Mouse (Mus musculus) adrenal gland, postnatal 25 days (tissue): ENCODE data around the gene Ralgapa1. TPM values are rescaled to one million over a fixed set of nuclear protein-coding genes. Genes with fewer than 3 reads are reported as not detected.
A peak's percentile ranks its signal among the peaks of the same experiment; 100 is the strongest.

ENCODE experiments used
- DNase-seq: peaks from one replicate; pipeline ENCODE4 v3.0.0; 2021; ENCODE audit warnings: mixed read lengths
- long read RNA-seq: library from polyadenylated mRNA; stranded (forward); transcript quantifications from one replicate; pipeline ENCODE4 v2.0.0, GENCODE M21; 2021
- total RNA-seq: library from RNA; stranded (reverse); gene quantifications from 2 replicates; pipeline ENCODE4 v1.2.3, GENCODE M21; 2021

The Ralgapa1 gene
- total RNA-seq: 84.1 and 99.9 TPM in 2 replicates
- long read RNA-seq, partial matches to known transcripts: 7 of 21 reads
- long read RNA-seq, other reads (novel, unspliced or antisense): 11 of 21 reads

DNA sequence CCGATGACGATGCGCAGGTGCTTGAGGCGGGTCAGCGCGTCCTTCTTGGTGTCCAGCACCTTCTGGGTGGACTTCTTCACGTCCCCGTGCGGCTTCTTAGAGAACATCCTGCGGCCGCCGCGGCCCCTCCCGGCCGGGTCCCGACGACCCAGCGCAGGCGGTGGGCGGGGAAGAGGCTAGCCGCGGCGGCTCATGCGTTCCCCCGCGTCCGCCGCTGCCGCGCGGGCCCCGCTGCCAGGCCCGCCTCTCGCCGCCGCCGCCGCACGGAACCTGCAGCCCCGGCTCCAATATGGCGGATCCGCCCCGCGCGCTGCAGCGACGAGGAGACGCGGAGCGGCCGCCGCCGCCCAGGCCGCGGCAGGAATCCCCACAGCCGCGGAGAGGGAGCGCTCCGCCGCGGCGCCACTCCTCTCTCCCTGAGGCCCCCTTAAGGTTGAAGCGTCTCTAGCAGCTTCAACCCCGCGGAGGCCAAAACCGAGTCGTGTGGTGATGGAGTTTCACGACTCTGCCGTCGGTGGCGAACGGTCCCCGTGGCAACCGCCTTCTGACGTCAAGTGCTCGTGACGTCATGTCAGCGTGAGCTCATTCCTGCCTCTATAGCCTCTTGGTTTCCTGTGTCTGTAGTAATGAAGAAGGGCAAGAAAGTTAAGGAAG lies at the start of gene Ralgapa1:
Gene Ralgapa1, minus strand, starts transcription at position 507 of the 654 bp plus-strand sequence.
- peak; percentile 83 for DNase-seq

DNA sequence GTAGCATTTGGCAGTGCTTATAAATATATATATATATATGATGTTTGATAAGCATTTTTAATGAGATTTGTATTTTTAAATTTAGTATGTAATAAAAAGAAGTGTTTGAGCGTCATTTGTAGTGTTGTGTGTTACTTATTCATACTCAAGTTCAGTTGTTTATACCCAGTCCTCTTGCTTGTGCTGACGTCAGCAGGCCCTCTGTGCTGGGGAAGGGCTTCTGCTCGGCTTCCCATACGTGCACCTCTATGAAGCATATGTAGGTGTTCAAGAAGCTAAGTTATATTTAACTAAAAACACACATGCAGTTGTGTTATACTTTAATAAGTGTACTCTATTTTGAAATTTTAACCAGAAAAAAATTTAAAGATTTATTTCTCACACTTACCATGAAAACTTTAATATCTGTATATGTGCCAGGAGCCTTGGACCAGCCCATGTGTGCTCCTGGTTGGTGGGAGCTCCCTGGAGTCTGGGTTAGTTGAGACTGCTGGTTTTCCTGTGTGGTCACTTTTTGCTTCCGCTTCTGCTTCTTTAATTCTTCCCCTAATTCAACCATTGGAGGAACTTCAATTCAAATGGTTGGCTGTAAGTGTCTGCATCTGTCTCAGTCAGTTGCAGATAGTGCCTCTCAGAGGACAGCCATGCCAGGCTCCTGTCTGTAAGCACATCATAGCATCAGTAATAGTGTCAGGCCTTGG lies 48.8 kb upstream of the Ralgapa1 start:
- DNase-seq: no peak

DNA sequence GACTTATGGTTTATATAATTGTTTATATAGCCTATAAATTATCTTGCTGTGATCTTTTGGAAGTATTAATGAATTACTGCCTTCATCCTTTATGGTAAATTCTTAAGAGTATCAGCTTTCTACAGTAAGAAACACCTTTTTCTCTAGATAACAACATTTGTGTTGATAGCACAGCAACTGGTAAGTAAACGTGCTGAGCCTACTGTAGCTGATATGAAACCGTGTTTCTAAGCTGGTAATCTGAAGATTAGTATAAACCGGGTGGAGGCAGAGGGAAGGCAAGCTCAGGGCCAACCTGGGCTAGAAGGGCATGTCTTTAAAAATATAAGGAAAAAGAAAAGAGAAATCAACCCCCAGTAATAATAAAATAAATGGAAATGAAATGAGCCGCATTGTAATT lies 46.8 kb upstream of the Ralgapa1 start:
- DNase-seq: no peak

DNA sequence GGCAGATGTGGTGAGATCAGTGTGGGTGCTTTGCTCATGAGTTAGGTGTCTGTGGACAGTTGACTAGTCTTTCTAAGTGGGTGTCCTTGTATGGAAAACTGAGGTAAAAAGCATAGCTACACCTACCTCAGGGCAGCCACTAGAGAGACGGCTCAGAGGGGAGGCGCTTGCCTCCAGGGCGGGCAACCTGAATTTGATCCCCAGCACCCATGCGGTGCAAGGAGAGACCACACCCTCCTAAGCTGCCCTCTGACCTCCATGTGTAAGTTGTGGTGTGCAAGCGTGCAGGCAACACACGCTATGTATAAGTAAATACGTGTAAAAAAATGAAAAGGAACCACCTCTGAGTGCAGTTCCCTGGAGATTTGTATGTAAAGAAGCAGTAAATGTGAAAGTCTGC lies 39.7 kb upstream of the Ralgapa1 start:
- no peak for DNase-seq

DNA sequence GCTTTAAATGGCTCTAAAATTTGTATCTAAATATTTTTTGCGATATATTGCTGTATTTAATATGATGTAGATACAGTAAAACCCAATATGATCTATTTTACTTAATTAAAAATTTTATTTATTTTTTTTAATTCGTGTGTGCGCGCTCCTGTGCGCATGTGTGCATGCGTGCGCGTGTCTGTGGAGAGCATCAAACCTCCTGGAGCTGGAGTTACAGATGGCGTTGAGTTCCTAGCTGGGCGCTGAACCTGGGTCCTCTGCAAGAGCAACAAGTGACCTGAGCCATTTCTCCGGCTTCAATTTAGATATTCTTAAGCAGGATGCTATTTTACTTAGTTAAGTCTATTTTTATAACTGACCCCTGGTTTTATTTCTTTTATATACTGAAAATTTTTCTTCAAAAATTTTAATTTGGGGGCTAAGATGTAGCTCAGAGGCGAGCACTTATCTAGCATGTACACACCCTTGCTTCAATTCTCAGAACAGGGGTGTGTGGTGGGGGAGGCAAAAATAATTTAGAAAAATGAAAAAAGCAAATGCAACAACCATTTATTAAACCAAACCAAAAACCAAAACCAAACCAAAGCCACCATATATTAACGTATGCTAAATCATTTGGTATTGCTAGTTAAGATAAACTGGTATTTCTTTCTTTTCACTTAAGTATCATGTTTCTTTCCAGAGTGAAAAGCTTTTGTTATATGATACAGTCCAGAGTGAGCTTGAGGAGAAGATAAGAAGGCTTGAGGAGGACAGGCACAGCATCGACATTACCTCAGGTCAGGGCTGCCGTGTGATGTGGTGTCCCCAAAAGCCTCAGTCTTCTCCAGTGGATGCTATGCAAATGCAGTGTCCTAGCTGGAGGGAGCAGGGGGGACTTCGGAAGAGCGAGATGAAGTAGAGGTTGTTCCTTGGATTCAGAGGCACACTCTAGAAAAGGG lies 38.7 kb upstream of the Ralgapa1 start:
- DNase-seq: no peak

DNA sequence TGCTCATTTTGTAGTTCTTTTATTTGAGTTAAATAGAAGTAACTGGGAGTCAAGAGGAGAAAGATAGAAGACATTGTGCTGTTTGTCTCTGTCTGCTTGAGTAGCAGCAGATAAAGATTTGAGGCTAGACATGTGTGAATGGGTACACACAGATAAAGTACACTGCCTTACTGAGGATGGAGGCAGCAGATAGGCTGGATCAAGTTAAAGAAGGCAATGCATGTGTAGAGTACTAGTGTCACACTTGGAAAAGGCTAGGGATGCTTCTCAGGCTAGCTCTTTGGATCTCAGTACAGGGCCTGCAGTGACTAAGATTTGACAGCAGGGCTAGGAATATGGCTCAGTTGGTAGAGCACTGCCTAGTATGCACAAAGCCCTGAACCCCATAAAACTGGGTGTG lies 29.7 kb upstream of the Ralgapa1 start:
- DNase-seq: no peak

DNA sequence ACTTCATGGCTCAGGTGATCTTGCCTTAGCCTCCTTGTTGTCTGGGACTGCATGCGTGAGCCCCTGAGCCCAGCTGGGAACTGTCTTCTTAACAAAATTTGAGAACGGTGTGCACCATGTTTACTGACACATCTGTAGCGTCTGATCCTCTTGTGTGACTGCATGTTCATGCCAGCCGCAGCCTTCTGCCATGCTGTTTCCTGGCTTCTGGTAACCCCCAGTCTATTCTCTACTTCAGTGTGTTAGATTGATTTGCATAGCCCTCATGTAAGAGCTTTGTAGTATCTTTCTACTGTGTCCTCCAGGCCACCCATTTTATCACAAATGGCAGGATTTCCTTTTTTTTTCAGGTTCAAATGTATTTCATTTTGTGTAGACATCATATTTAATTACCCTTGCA lies 26.9 kb upstream of the Ralgapa1 start:
- no peak for DNase-seq

DNA sequence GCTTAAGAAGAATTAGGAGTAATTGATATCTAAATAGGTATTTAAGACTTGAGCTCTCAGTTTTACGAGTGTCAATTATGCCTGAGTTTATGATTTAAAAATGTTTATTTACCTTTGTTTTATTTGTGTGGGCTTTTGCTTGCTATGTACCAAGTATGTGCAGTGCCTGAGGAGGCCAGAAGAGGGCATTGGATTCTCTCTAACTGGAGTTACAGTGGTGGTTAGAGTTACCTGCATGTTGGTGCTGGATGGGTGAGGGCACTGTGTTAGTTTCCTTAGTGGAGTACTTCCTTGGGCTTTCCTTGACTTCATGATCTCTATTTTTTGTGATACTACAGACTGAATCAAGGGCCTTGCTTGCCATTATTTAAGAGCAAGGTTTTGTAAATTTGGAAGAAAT lies 25.8 kb upstream of the Ralgapa1 start:
- no peak for DNase-seq

DNA sequence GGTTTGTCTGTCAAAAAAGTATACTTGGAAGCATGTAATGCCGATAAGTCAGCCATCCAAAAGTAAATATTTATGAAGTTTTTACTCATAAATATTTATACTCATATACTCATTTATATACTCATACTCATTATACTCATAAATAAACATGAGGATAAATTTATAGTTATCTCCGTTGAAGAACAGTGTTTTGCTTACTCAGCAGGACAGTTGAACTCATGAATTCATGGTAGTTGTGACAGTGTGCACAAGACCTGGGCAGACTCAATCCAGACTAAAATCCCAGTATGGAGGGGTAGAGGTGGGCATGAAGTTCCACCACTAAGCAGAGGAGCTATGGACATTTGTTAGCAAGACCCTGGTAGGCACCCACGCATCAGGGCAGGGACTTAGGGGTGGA lies 16.5 kb upstream of the Ralgapa1 start:
- no peak for DNase-seq

DNA sequence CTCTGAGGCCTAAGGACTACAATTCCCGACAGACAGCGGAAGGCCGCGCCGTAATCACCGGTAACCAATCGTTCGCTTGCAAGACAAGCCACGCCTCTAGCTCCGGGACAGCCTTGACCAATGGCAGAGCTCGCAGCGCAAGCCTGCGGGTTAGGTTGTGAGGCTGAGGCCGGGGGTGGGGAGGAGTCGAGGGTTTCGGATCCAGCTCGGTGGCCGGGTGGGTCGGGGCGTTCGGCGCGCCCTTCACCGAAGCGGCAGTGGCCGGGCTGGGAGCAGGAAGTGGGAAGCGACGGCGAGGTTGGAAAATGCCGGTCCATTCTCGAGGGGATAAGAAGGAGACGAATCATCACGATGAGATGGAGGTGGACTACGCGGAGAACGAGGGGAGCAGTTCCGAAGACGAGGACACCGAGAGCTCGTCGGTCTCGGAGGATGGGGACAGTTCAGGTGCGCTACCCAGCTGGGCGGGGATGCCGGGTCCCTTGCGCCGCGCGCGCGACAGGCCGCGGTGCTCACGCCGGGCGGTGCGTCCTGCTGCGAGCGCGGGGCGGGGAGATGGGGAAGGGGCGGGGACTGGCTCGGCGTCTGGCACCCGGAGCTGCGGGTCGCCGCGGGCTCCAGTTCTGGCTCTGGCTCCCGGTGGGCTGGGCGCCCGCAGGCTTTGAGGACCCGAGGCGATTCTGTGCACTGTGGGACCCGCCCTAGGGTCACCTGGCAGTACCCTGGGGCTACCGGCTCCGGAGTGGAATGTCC lies 15.4 kb upstream of the Ralgapa1 start, which contains the start of gene Brms1l:
Gene Brms1l, plus strand, starts transcription at position 126 of the 753 bp plus-strand sequence.
- peak; percentile 94 for DNase-seq

DNA sequence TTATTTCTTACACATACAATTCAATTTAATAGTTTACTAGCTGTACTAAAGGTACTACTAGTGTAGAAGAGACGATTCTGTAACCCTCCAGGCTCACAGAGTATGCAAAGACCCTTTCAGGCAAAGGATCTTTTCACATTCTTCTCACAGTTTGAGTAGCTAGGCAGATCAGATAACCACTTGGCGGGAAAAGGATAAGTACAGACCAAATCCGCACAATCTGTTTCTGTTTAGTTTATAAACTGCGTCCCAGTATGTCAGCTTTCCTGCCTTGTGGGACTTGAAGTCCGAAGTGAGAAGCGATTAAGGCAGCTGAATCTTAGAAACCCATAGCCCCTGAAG lies 14.9 kb upstream of the Ralgapa1 start:
- no peak for DNase-seq

DNA sequence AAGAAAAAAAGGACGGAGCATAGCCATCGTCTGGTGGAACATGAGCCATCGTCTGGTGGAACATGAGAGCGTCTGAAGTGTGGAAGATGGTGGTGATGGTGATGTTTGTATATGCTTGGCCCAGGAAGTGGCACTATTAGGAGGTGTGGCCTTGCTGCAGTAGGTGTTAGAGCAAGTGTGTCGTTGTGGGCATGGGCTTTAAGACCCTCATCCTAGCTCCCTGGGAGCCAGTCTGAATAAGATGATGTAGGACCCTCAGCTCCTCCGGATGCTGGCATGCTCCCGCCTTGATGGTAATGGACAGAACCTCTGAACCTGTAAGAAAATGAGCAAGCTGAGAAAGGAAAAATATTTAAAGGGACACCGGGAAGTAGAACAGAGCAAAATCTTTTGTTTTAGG lies 13.9 kb upstream of the Ralgapa1 start:
- DNase-seq: no peak

DNA sequence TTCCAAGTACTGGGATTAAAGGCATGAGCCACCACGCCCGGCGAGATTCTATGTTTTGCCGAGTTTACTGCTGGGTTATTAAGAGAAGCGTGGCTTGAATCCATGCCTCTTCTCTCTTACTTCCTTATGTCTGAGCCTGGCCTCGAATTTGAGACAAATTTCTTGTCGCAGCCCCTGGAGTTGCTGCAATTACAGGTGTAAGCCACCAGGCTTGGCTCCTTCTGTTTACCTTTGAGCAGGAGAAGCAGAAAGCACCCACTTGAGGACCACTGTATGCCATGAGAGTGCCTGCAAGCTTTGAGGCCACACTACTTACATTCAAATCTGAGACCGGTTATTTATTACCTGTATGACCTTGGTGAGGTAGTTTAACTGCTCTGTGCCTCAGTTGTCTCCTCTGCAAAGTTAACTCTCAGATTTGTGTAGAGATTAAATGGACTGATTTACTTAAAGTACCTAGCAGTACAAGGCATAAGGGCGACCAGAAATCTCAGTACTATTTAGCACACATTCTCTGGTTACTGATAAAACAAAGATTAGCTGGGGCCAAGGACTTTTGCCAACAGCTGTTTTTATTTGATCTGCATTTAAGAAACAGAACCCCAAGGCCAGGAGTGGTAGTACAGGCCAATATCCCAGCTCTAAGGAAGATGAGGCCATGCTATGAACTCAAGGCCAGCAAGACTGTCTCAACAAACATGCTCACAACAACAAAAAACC lies 13.1 kb upstream of the Ralgapa1 start:
- no peak for DNase-seq

DNA sequence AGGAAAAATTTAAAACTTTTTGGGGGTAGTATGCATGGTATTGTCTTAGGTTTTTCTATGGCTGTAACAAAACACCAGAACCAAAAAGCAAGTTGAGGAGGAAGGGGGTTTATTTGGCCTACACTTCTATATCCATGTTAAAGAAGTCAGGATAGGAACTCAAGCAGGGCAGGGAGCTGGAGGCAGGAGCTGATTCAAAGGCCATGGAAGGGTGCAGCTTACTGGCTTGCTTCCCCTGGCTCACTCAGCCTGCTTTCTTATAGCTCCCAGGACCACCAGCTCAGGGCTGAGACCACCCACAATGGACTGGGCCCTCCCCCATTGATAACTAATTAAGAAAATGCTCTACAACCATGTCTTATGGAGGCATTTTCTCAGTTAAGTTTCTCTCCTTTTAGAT lies 12.0 kb upstream of the Ralgapa1 start:
- DNase-seq: no peak

DNA sequence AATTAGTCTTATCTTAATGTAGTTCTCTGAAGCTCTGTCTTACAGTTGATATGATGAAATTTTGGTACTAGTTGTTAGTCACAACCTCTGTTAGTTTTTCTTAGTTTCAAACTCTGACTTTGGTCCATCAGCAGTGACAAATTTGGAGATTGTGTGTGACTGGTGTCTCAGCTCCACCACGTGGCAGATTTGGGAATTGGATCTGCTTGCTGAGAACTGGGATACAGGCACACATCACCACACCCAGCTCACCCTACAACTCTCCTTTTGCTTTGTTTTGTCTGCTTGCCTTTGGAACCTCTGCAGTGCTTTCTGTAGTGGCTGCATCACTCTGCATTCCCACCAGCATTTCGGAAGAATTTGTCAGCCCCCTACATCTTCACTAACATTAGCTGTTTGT lies 10.1 kb upstream of the Ralgapa1 start:
- DNase-seq: peak; percentile 68

DNA sequence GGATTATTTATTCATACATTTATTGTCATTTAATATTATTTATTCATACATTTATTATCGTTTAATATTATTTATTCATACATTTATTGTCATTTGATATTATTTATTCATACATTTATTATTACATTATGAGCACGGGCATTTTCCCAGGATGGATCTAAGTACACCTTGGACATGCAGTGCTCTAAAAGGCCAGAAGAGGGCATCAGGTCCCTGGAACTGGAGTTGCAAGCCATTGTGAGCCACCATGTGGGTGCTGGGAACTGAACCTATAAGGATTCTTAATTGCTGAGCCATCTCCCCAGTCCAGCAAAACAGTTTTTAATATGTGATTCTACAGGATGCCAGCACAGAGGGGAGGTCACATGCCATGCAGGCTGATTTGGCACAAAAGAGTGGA lies 4.6 kb upstream of the Ralgapa1 start:
- DNase-seq: no peak

DNA sequence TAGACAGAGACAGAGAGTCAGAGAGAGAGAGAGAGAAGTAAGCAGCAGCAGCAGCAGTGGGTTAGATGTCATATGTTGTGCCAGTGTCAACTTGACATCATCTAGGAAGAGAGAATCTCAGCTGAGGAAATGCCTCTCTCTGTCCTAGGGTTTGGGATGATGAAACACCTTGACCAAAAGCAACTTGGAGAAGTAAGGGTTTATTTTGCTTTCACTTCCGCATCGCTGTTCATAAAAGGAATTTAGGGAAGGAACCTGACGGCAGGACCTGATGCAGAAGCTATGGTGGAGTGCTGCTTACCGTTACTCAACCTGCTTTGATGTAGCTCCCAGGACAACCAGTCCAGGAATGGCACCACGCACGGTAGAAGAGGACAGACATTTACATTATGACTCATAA lies 3.1 kb upstream of the Ralgapa1 start:
- no peak for DNase-seq

DNA sequence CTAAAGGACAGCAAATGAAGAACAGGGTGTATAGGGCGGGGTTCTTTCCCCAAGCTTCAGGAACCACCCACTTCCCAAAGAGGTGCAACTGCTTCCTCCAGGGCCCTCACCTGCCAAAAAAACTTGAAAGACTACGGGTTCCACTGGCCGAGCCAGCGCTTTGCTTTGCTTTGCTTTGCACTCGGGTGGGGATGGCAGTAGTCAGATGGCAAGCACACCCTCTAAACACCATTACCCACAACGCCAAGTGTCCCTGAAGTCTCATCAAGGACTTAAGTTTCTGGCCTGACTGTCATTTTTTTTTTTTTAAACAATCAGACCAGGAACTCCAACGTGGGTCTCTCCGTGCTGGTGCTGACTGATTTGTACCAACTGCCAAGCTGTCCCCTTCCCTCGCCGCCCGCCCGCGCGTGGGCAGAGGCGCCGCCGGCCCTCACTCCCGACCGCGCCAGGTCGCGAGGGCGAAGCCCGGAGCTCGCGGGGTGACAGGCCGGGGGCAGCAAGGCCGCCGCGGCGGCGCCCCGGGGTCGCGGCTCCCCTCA lies 777 bp downstream of the Ralgapa1 start:
- DNase-seq: peak; percentile 31

DNA sequence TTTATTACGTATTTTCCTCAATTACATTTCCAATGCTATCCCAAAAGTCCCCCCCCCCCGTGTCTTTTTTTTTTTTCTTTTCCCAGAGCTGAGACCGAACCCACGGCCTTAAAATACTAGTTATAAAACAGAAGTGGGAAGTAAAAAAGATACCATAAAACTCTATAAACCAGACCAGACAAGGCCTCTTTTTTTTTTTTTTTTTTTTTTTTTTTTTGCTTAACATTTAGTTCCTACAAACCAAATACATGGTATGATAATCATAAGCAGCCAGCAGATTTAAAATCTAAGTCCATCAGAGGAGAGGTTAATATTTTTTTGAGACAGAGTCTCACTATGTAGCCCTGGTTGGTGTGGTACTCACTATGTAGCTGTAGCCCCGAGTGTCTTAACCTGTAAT lies 4.5 kb downstream of the Ralgapa1 start:
- DNase-seq: no peak

DNA sequence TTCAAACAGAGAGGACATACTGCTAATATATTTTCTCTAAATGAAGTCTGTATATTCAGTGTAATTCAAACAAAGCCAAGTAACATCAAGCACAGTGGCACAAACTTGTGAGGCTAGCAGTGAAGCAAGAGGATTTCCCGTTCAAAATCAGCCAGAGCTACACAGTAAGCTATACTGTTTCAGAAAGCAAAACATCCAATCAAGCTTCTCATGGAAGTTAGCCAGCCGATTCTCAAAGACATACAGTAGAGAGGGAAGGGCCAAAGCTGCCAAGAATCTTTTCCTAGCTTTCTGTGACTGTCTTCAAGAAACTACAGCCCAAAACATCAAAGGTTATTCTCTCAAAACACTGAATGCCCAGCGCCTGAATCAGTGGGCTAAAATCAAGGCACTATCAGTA lies 15.9 kb downstream of the Ralgapa1 start:
- DNase-seq: no peak

DNA sequence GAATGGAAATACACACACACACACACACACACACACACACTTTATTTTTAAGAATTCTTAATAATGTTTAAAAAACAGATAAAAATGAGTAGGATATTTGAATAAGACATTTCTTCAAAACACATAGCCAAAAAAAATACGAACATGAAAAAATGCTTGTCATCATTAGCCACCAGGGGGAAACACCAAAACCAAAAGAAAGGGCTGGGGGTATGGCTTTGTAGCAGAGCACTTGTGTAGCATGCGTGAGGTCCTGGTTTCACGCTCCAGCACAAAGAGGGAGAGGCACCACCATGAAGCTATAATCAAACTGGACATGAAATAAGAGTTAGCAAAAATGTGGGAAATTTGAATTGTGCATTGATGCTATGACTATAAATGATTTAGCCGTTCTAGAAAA lies 19.8 kb downstream of the Ralgapa1 start:
- no peak for DNase-seq
